Mouse (Mus musculus) liver (tissue): ENCODE measurements around the gene Mif4gd.
A peak's percentile ranks its signal among the peaks of the same experiment; 100 is the strongest.

Source experiments
- DNase-seq: peaks from one replicate; pipeline ENCODE4 v3.0.0-alpha.2; 2020; ENCODE audit warnings: mixed read lengths

Gene Mif4gd

GRCm38 (mm10) chr11:115632247-115632646 is 19.5 kb upstream of the Mif4gd start:
- DNase-seq, result no peak

- peak; percentile 53 for DNase-seq
Measured at GRCm38 (mm10) chr11:115631505-115631890, 18.7 kb upstream of the Mif4gd start.

- peak; percentile 55 for DNase-seq
Measured at GRCm38 (mm10) chr11:115630532-115631504, 18.0 kb upstream of the Mif4gd start.

- DNase-seq, result no peak
Measured at GRCm38 (mm10) chr11:115629734-115630531, 17.2 kb upstream of the Mif4gd start.

GRCm38 (mm10) chr11:115628465-115629101 is 15.8 kb upstream of the Mif4gd start:
- DNase-seq, result no peak

- DNase-seq, result peak; percentile 99
Measured at GRCm38 (mm10) chr11:115627705-115628464, 15.1 kb upstream of the Mif4gd start, which contains the start of gene Slc25a19. Gene Slc25a19, minus strand, starts transcription at chr11:115628295.

GRCm38 (mm10) chr11:115626824-115627616 is 14.3 kb upstream of the Mif4gd start:
- DNase-seq, result no peak

- DNase-seq, result no peak
Measured at GRCm38 (mm10) chr11:115625877-115626276, 13.1 kb upstream of the Mif4gd start.

GRCm38 (mm10) chr11:115623487-115624070 is 10.8 kb upstream of the Mif4gd start:
- no peak for DNase-seq

- no peak for DNase-seq
Measured at GRCm38 (mm10) chr11:115619949-115620348, 7.2 kb upstream of the Mif4gd start.

- DNase-seq, result no peak
Measured at GRCm38 (mm10) chr11:115618732-115619516, 6.2 kb upstream of the Mif4gd start.

GRCm38 (mm10) chr11:115618001-115618400 is 5.2 kb upstream of the Mif4gd start:
- no peak for DNase-seq

- DNase-seq, result no peak
Measured at GRCm38 (mm10) chr11:115616893-115617292, 4.1 kb upstream of the Mif4gd start.

- DNase-seq, result no peak
Measured at GRCm38 (mm10) chr11:115616371-115616770, 3.6 kb upstream of the Mif4gd start.

GRCm38 (mm10) chr11:115615875-115616274 is 3.1 kb upstream of the Mif4gd start:
- DNase-seq, result no peak

GRCm38 (mm10) chr11:115615108-115615825 is 2.5 kb upstream of the Mif4gd start:
- DNase-seq, result no peak

GRCm38 (mm10) chr11:115614346-115615107 is 1.8 kb upstream of the Mif4gd start:
- no peak for DNase-seq

GRCm38 (mm10) chr11:115613138-115613945 is 573 bp upstream of the Mif4gd start:
- no peak for DNase-seq
